Mouse (Mus musculus) forebrain, embryonic 11.5 days (tissue): ENCODE results near the gene Fam49a. TPM values are rescaled to one million over a fixed set of nuclear protein-coding genes. Genes with fewer than 3 reads are reported as not detected.

Experiments used
- ATAC-seq: fragments of 200-750 bp; cut with Nextera tagmentation; replicated peaks from 2 replicates; pipeline ENCODE4 v1.8.0; 2017; ENCODE audit warnings: moderate TSS enrichment; ENCODE audit not compliant: low FRiP score
- DNase-seq: peaks from one replicate; pipeline ENCODE4 v3.0.0-alpha.2; 2017; ENCODE audit warnings: low spot score
- H3K27ac ChIP-seq: fragments of 300-500 bp; sonication (generic); 2 replicates; pipeline ENCODE4 v1.5.1; 2014; ENCODE audit warnings: low read depth, low read length
- H3K27me3 ChIP-seq: fragments of 300-500 bp; sonication (generic); 2 replicates; pipeline ENCODE4 v1.6.1; 2014; ENCODE audit warnings: mild to moderate bottlenecking, low read length, mixed read lengths; ENCODE audit not compliant: control insufficient read depth, insufficient read depth
- H3K36me3 ChIP-seq: fragments of 300-500 bp; sonication (generic); 2 replicates; pipeline ENCODE4 v1.6.1; 2014; ENCODE audit warnings: mild to moderate bottlenecking, low read length, moderate library complexity, mixed read lengths; ENCODE audit not compliant: control insufficient read depth, insufficient read depth
- H3K4me1 ChIP-seq: fragments of 300-500 bp; sonication (generic); replicated peaks from 2 replicates; pipeline ENCODE4 v1.6.1; 2014; ENCODE audit warnings: low read length, mixed read lengths; ENCODE audit not compliant: control insufficient read depth, insufficient read depth
- H3K4me2 ChIP-seq: fragments of 300-500 bp; sonication (generic); 2 replicates; pipeline ENCODE4 v1.6.1; 2014; ENCODE audit warnings: low read depth, mild to moderate bottlenecking, low read length, moderate library complexity, mixed read lengths; ENCODE audit not compliant: severe bottlenecking
- H3K4me3 ChIP-seq: fragments of 300-500 bp; sonication (generic); 2 replicates; pipeline ENCODE4 v1.5.1; 2014; ENCODE audit warnings: low read depth, low read length
- H3K9ac ChIP-seq: fragments of 300-500 bp; sonication (generic); 2 replicates; pipeline ENCODE4 v1.6.1; 2014; ENCODE audit warnings: low read length
- H3K9me3 ChIP-seq: fragments of 300-500 bp; sonication (generic); 2 replicates; pipeline ENCODE4 v1.6.1; 2016; ENCODE audit warnings: low read length, mixed read lengths; ENCODE audit not compliant: control insufficient read depth
- WGBS: fragments of 180-500 bp; shearing (Covaris S2); extraction: QIAGEN DNeasy Blood & Tissue Kit; methylation state at CpG from one replicate; pipeline ENCODE4 v1.1.7; 2014; 5-methylcytosine and 5-hydroxymethylcytosine counted together
- polyA plus RNA-seq: library from polyadenylated mRNA; unstranded; fragments of >200 nt; fragmentation: Nextera tagmentation; extraction: Ambion mirVana; gene quantifications from 2 replicates; pipeline ENCODE4 v1.2.1, GENCODE M21; 2014

Gene Fam49a
- polyA plus RNA-seq, 1 experiment from 2014 or later = 10.7 TPM

GRCm38 (mm10) chr12:12412674-12413073 is 150.7 kb downstream of the Fam49a start:
- no peak overlapping the region for H3K27ac ChIP-seq
- H3K9me3 ChIP-seq = no peaks in the 10 kb centered on the region
- no peak overlapping the region for H3K4me2 ChIP-seq
- no peak overlapping the region for H3K4me3 ChIP-seq
- DNase-seq = peak; percentile 83
- H3K9ac ChIP-seq = no peak overlapping the region
- no peaks in the 10 kb centered on the region for H3K36me3 ChIP-seq
- no peaks in the 10 kb centered on the region for H3K27me3 ChIP-seq
- H3K4me1 ChIP-seq = no peaks in the 10 kb centered on the region
- ATAC-seq = no peak; the same call in 1 of the 2 replicates
- 38% methylated on average over 5 of the region's 5 CpGs for WGBS

- no peak overlapping the region for H3K4me3 ChIP-seq
- no peaks in the 10 kb centered on the region for H3K9me3 ChIP-seq
- no peak overlapping the region for H3K27ac ChIP-seq
- ATAC-seq (peak; percentile 40), DNase-seq (no peak)
- WGBS = 4% methylated on average over 2 of the region's 2 CpGs
- H3K9ac ChIP-seq = no peak overlapping the region
- no peaks in the 10 kb centered on the region for H3K27me3 ChIP-seq
- no peak overlapping the region for H3K4me2 ChIP-seq
- no peaks in the 10 kb centered on the region for H3K36me3 ChIP-seq
- H3K4me1 ChIP-seq = 0 out of 2 replicates have a peak, but pooled peaks cover 2% of the 10 kb centered on the region
Observed at GRCm38 (mm10) chr12:12420423-12420822, 158.5 kb downstream of the Fam49a start.

DNA sequence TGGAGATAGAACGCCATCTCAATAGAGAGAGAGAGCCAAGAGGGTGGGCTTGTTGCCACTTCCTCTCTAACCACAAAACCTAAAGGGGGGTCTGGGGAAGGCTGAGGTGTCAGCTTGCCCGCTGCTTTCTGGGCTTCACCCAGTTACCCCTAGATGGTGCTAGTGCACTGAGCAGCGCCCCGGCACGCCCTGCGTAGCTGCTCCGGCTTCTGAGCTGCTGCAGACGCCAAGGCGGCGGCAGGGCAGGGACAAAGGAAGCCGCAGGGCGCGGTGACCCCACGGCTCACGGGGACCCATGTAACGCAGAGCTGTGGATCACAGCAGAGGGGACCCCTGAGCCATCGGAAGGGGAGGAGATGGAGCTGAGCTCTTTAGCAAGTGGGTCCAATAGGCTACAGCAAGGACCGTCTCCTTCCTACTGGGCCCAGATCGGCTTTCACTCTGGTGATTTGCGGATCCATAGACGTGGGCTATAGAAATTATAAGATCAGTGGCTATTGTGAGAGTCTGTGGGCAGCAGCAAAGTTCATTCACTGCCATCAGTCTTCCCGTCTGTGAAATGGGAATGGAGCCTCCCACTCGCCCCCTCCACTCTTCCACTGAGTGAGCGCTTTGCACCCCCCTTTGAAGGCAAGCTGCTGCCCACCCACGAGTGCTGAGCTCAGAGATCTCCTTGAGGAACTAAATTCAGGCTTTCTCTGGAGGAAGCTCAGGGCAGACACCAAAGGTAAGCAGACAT is 159.1 kb downstream of the Fam49a start:
- Histone ChIP-seq H3K27me3 (no peaks in the 10 kb centered on the region), H3K27ac (no peak overlapping the region), H3K4me3 (peak overlapping the region; percentile 17; the same call in 1 of the 2 replicates), H3K9me3 (no peaks in the 10 kb centered on the region), H3K4me2 (peak overlapping the region; percentile 41; the same call in 1 of the 2 replicates), H3K36me3 (no peaks in the 10 kb centered on the region), H3K4me1 (0 out of 2 replicates have a peak, but pooled peaks cover 2% of the 10 kb centered on the region), H3K9ac (peak overlapping the region; percentile 64)
- DNase-seq (peak; percentile 93), ATAC-seq (peak; percentile 95)
- WGBS = 15% methylated on average over 25 of the region's 25 CpGs

DNA sequence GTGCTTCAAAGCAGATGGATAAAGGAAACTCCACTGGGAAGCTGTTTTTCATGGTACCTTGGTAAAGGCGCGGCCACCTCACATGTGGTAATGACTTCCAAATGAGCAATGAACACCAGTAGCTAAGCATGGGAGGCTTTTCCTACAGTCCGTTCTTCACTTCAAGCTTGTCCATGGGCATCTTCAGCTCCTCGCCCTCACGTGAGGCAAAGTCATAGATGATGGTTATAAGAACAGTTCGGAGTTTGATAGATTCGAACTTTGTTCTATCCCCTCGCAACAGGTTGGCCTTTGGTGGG is 159.6 kb downstream of the Fam49a start:
- Histone ChIP-seq H3K4me2 (0 out of 2 replicates have a peak overlapping the region, but pooled peaks have one; percentile 41), H3K27me3 (no peaks in the 10 kb centered on the region), H3K36me3 (no peaks in the 10 kb centered on the region), H3K4me3 (no peak overlapping the region), H3K9ac (peak overlapping the region; percentile 64), H3K4me1 (0 out of 2 replicates have a peak, but pooled peaks cover 2% of the 10 kb centered on the region), H3K27ac (no peak overlapping the region), H3K9me3 (no peaks in the 10 kb centered on the region)
- WGBS = 95% methylated on average over 8 of the region's 8 CpGs
- no peak for ATAC-seq
- DNase-seq = no peak

- Histone ChIP-seq H3K27me3 (no peaks in the 10 kb centered on the region), H3K27ac (no peak overlapping the region), H3K36me3 (no peaks in the 10 kb centered on the region), H3K9ac (no peak overlapping the region), H3K4me3 (no peak overlapping the region), H3K4me1 (0 out of 2 replicates have a peak, but pooled peaks cover 2% of the 10 kb centered on the region), H3K4me2 (no peak overlapping the region), H3K9me3 (no peaks in the 10 kb centered on the region)
- ATAC-seq = no peak
- no peak for DNase-seq
- 70% methylated on average over 5 of the region's 5 CpGs for WGBS
Observed at GRCm38 (mm10) chr12:12425188-12425587, 163.2 kb downstream of the Fam49a start.

GRCm38 (mm10) chr12:12427285-12427684 is 165.3 kb downstream of the Fam49a start:
- Histone ChIP-seq H3K4me2 (no peak overlapping the region), H3K36me3 (no peaks in the 10 kb centered on the region), H3K27ac (no peak overlapping the region), H3K9me3 (no peaks in the 10 kb centered on the region), H3K4me1 (no peaks in the 10 kb centered on the region), H3K27me3 (no peaks in the 10 kb centered on the region), H3K9ac (no peak overlapping the region), H3K4me3 (no peak overlapping the region)
- no peak for ATAC-seq
- WGBS = 90% methylated on average over 1 of the region's 1 CpGs
- DNase-seq = no peak

DNA sequence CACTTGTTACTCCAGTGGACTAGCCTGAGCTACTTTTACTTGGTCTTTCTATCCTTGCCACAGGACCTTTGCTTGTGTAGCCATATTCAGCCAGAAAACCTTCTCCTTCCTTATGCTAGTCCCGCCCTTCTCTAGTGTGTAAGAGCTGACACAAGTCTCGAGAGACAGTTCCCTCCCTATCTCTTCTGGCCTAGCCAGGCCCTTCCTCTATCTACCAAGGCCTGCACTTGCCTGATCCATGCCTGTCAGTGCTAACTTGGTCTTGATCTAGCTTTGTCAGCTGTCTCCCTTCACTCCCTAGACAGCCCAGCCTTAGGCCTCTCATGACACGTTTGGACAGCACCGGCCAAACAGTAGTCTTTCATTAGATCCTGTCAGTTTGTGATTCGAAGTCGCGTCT is 166.9 kb downstream of the Fam49a start:
- 91% methylated on average over 7 of the region's 7 CpGs for WGBS

More for the DNA sequence above, 166.9 kb downstream of the Fam49a start:
- DNase-seq = no peak
- Histone ChIP-seq H3K4me3 (no peak overlapping the region), H3K9ac (no peak overlapping the region), H3K4me1 (no peaks in the 10 kb centered on the region), H3K27ac (no peak overlapping the region), H3K36me3 (no peaks in the 10 kb centered on the region), H3K9me3 (no peaks in the 10 kb centered on the region), H3K27me3 (no peaks in the 10 kb centered on the region), H3K4me2 (no peak overlapping the region)
- ATAC-seq = no peak
